Mouse (Mus musculus) ovary, adult 10 weeks (tissue): ENCODE measurements around the gene Srpk2. TPM values are rescaled to one million over a fixed set of nuclear protein-coding genes. Genes with fewer than 3 reads are reported as not detected.

Experiments used
- polyA plus RNA-seq: library from polyadenylated mRNA; stranded (reverse); fragments of 350-450 nt; fragmentation: Illumina TruSeq; extraction: RNeasy Lipid Tissue Mini Kit (QIAGEN cat#74804); gene quantifications from one replicate; pipeline ENCODE4 v1.2.3, GENCODE M21; 2014

The Srpk2 gene
- polyA plus RNA-seq: 86.6 TPM

GRCm38 (mm10) chr5:23684517-23684916 lies at the start of gene Srpk2:
Srpk2 (minus strand) TSS chr5:23684617.

Other genes starting within 250 kb of the Srpk2 start
- 29.3 TPM for gene Pus7, start 99.1 kb upstream of the Srpk2 start, polyA plus RNA-seq
- gene Rint1, start 103.1 kb upstream of the Srpk2 start, polyA plus RNA-seq: 17.4 TPM
- 47.9 TPM for gene Tomm7, start 159.5 kb upstream of the Srpk2 start, polyA plus RNA-seq